Mouse (Mus musculus) lung, embryonic 14.5 days (tissue): ENCODE measurements at regions not wholly inside any gene's neighbourhood (a gene's known extent, or its start where the extent isn't known, plus 50 kb on each side); places are given as distances from the start of the nearest gene placed in this dataset.

Experiments used
- ATAC-seq: fragments of 200-750 bp; cut with Nextera tagmentation; 2 replicates; pipeline ENCODE4 v1.8.0; 2017; ENCODE audit warnings: mild to moderate bottlenecking, moderate TSS enrichment, moderate library complexity; ENCODE audit not compliant: insufficient read depth
- DNase-seq: peaks from one replicate; pipeline ENCODE4 v3.0.0-alpha.2; 2015
- H3K27ac ChIP-seq: fragments of 300-500 bp; sonication (generic); 2 replicates; pipeline ENCODE4 v1.5.1; 2014; ENCODE audit warnings: low read depth, mild to moderate bottlenecking, moderate library complexity
- H3K27me3 ChIP-seq: fragments of 300-500 bp; sonication (generic); 2 replicates; pipeline ENCODE4 v1.6.1; 2014; ENCODE audit warnings: low read length, control low read depth; ENCODE audit not compliant: insufficient read depth
- H3K36me3 ChIP-seq: fragments of 300-500 bp; sonication (generic); 2 replicates; pipeline ENCODE4 v1.6.1; 2014; ENCODE audit warnings: control low read depth; ENCODE audit not compliant: insufficient read depth
- H3K4me1 ChIP-seq: fragments of 300-500 bp; sonication (generic); 2 replicates; pipeline ENCODE4 v1.6.1; 2014; ENCODE audit warnings: antibody characterized with exemption, control low read depth; ENCODE audit not compliant: insufficient read depth
- H3K4me2 ChIP-seq: fragments of 300-500 bp; sonication (generic); 2 replicates; pipeline ENCODE4 v1.6.1; 2014; ENCODE audit warnings: mild to moderate bottlenecking
- H3K4me3 ChIP-seq: fragments of 300-500 bp; sonication (generic); 2 replicates; pipeline ENCODE4 v1.5.1; 2014; ENCODE audit warnings: low read depth, low read length
- H3K9ac ChIP-seq: fragments of 300-500 bp; sonication (generic); 2 replicates; pipeline ENCODE4 v1.6.1; 2014
- H3K9me3 ChIP-seq: fragments of 300-500 bp; sonication (generic); 2 replicates; pipeline ENCODE4 v1.6.1; 2016; ENCODE audit warnings: low read depth, low read length, control low read depth
- CTCF ChIP-seq: IDR thresholded peaks from 2 replicates; pipeline ENCODE4 v1.5.1; 2016; ENCODE audit warnings: antibody characterized with exemption, low read depth
- WGBS: fragments of 180-500 bp; shearing (Covaris S2); extraction: QIAGEN DNeasy Blood & Tissue Kit; methylation state at CpG from one replicate; pipeline ENCODE4 v1.1.7; 2014; 5-methylcytosine and 5-hydroxymethylcytosine counted together

GRCm38 (mm10) chr1:57684387-57685162 is 89.4 kb upstream of the Spats2l start:
- H3K9ac ChIP-seq: no peak overlapping the region
- no peaks in the 10 kb centered on the region for H3K36me3 ChIP-seq
- H3K4me3 ChIP-seq: no peak overlapping the region
- ATAC-seq (no peak), DNase-seq (peak; percentile 49)
- no peaks in the 10 kb centered on the region for H3K4me1 ChIP-seq
- no peaks in the 10 kb centered on the region for H3K9me3 ChIP-seq
- TF ChIP-seq CTCF: no peak
- no peak overlapping the region for H3K27ac ChIP-seq
- no peaks in the 10 kb centered on the region for H3K27me3 ChIP-seq
- 60% methylated on average over 14 of the region's 14 CpGs for WGBS
- no peak overlapping the region for H3K4me2 ChIP-seq

- Histone ChIP-seq H3K27me3 (no peaks in the 10 kb centered on the region), H3K4me1 (no peaks in the 10 kb centered on the region), H3K27ac (no peak overlapping the region), H3K36me3 (no peaks in the 10 kb centered on the region), H3K4me2 (no peak overlapping the region), H3K4me3 (no peak overlapping the region), H3K9me3 (no peaks in the 10 kb centered on the region), H3K9ac (no peak overlapping the region)
- no peak for TF ChIP-seq CTCF
- DNase-seq: no peak
- ATAC-seq: no peak
These were observed 84.7 kb upstream of the Spats2l start for GRCm38 (mm10) chr1:57689253-57689652.

GRCm38 (mm10) chr1:57707906-57708305 is 66.1 kb upstream of the Spats2l start:
- WGBS: 68% methylated on average over 4 of the region's 4 CpGs
- DNase-seq (peak; percentile 64), ATAC-seq (no peak)
- Histone ChIP-seq H3K4me2 (no peak overlapping the region), H3K9me3 (no peaks in the 10 kb centered on the region), H3K27me3 (no peaks in the 10 kb centered on the region), H3K4me3 (no peak overlapping the region), H3K27ac (no peak overlapping the region), H3K4me1 (no peaks in the 10 kb centered on the region), H3K9ac (no peak overlapping the region), H3K36me3 (no peaks in the 10 kb centered on the region)
- TF ChIP-seq CTCF: no peak

- peak; percentile 24 for DNase-seq
- WGBS: 30% methylated on average over 5 of the region's 5 CpGs
These were observed 61.0 kb upstream of the Spats2l start for GRCm38 (mm10) chr1:57712916-57713503.

GRCm38 (mm10) chr1:57717139-57717800 is 56.7 kb upstream of the Spats2l start:
- no peak overlapping the region for H3K9ac ChIP-seq
- H3K36me3 ChIP-seq: no peaks in the 10 kb centered on the region
- DNase-seq (peak; percentile 84), ATAC-seq (peak; percentile 70)
- H3K4me2 ChIP-seq: no peak overlapping the region
- no peak for TF ChIP-seq CTCF
- H3K9me3 ChIP-seq: no peaks in the 10 kb centered on the region
- WGBS: 21% methylated on average over 5 of the region's 5 CpGs
- H3K4me3 ChIP-seq: no peak overlapping the region
- H3K27me3 ChIP-seq: no peaks in the 10 kb centered on the region
- H3K4me1 ChIP-seq: peaks cover 21% of the 10 kb centered on the region
- H3K27ac ChIP-seq: peak overlapping the region; percentile 85

More at GRCm38 (mm10) chr1:57712916-57713503, 61.0 kb upstream of the Spats2l start:
- H3K36me3 ChIP-seq: no peaks in the 10 kb centered on the region
- no peak overlapping the region for H3K27ac ChIP-seq
- no peak overlapping the region for H3K9ac ChIP-seq
- H3K4me2 ChIP-seq: no peak overlapping the region
- no peak for ATAC-seq
- no peak for TF ChIP-seq CTCF
- H3K4me1 ChIP-seq: peaks cover 20% of the 10 kb centered on the region
- H3K4me3 ChIP-seq: no peak overlapping the region
- H3K27me3 ChIP-seq: no peaks in the 10 kb centered on the region
- H3K9me3 ChIP-seq: no peaks in the 10 kb centered on the region

- Histone ChIP-seq H3K9ac (no peak overlapping the region), H3K4me1 (peaks cover 21% of the 10 kb centered on the region), H3K9me3 (no peaks in the 10 kb centered on the region), H3K4me2 (no peak overlapping the region), H3K36me3 (no peaks in the 10 kb centered on the region), H3K4me3 (no peak overlapping the region), H3K27ac (no peak overlapping the region), H3K27me3 (no peaks in the 10 kb centered on the region)
- DNase-seq: no peak
- peak; percentile 30; the same call in 1 of the 2 replicates for ATAC-seq
- no peak for TF ChIP-seq CTCF
- 67% methylated on average over 7 of the region's 7 CpGs for WGBS
These were observed 55.6 kb upstream of the Spats2l start for GRCm38 (mm10) chr1:57718409-57718808.
